In the genomic region with DNA sequence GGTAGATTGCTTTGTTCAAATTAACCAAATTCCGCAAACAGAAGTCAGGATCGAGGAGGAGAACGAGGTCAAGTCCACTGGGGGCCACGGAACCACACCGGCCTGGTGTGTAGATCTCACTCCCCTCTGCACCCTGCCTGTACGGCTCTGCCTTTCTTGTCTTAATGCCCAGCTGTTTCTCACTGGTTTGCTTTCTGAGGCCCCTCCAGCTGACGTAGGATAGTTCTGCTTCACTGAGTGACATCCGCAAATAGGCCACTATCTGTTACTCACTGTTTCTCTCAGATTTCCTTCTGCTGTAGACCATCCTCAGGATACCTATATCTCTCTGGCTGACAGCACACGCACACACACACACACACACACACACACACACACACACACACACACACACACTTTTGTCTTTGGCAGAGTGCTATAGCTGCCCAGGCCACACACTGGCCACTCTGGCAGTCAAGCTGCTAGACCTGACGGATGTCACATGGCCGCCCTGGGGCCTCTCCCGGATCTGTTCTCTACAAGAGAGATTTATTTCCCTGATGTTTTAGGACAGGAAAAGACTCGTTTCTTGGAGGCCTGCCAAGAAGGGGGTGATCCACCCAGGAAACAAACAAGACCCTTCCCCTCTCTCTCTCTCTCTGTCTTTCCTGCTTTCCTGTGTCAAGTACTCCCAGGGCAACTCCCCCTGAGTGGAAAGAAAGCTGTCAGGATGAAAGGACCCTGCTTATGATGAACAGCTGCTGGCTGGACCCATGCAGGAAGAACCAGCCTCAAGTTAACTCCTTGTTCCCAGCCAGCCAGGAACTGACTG, we compare ENCODE assay signal across 8 mouse cellular contexts.
DNase-seq lines count a peak whose midpoint lies in the region; ATAC-seq and TF ChIP-seq lines count a peak whose summit lies in the region.

No protein-coding gene starts in this region.

- no peak for TF ChIP-seq POLR2A in limb, embryonic 14.5 days (IDR thresholded peaks at IDR 0.05; ENCODE audit: borderline replicate concordance, extremely low read depth, insufficient read depth, insufficient read length)

- no peaks in the 10 kb centered on the region for H3K36me3 ChIP-seq in embryonic facial prominence, embryonic 10.5 days (replicated peaks)
- no peaks in the 10 kb centered on the region for H3K36me3 ChIP-seq in hindbrain, embryonic 14.5 days (replicated peaks; ENCODE audit: control insufficient read depth, insufficient read depth)
- no peaks in the 10 kb centered on the region for H3K36me3 ChIP-seq in limb, embryonic 14.5 days (ENCODE audit: control insufficient read depth, insufficient read depth, low read length)

- no peak overlapping the region for H3K4me3 ChIP-seq in embryonic facial prominence, embryonic 10.5 days
- no peak overlapping the region for H3K4me3 ChIP-seq in hindbrain, embryonic 14.5 days (replicated peaks; ENCODE audit: low read length)
- no peak overlapping the region for H3K4me3 ChIP-seq in limb, embryonic 14.5 days (replicated peaks; ENCODE audit: low read length)

- peak; percentile 64; the same call in 1 of the 2 replicates for ATAC-seq in hindbrain, embryonic 14.5 days (ENCODE audit: low FRiP score)
- peak; percentile 83 for ATAC-seq in limb, embryonic 14.5 days (ENCODE audit: low FRiP score, low read depth)
- no peak for ATAC-seq in erythroid progenitor cell, adult 5-6 weeks (replicated peaks; ENCODE audit: low FRiP score, poor library complexity, severe bottlenecking)

- H3K9ac ChIP-seq in hindbrain, embryonic 14.5 days, result no peak overlapping the region
- H3K9ac ChIP-seq in limb, embryonic 14.5 days (ENCODE audit: low read depth, low read length, severe bottlenecking), result peak overlapping the region; percentile 16; the same call in 1 of the 2 replicates

- H3K9me3 ChIP-seq in embryonic facial prominence, embryonic 10.5 days, result 0 out of 2 replicates have a peak, but pooled peaks cover 3% of the 10 kb centered on the region
- H3K9me3 ChIP-seq in hindbrain, embryonic 14.5 days (ENCODE audit: control insufficient read depth, low read length), result no peaks in the 10 kb centered on the region
- H3K9me3 ChIP-seq in limb, embryonic 14.5 days (ENCODE audit: control insufficient read depth, low read length), result no peaks in the 10 kb centered on the region

- peaks cover 17% of the 10 kb centered on the region for H3K4me1 ChIP-seq in embryonic facial prominence, embryonic 10.5 days
- H3K4me1 ChIP-seq in hindbrain, embryonic 14.5 days (replicated peaks; ENCODE audit: control insufficient read depth, insufficient read depth, low read length), result peaks cover 7% of the 10 kb centered on the region
- peaks cover 16% of the 10 kb centered on the region for H3K4me1 ChIP-seq in limb, embryonic 14.5 days (ENCODE audit: control insufficient read depth, insufficient read depth, low read length)

- H3K4me2 ChIP-seq in hindbrain, embryonic 14.5 days (replicated peaks), result no peak overlapping the region
- peak overlapping the region; percentile 15; the same call in 1 of the 2 replicates for H3K4me2 ChIP-seq in limb, embryonic 14.5 days (replicated peaks; ENCODE audit: low read depth, low read length, severe bottlenecking)

- 67% methylated on average over 13 of the region's 13 CpGs for WGBS in embryonic facial prominence, embryonic 10.5 days
- 50% methylated on average over 13 of the region's 13 CpGs for WGBS in hindbrain, embryonic 14.5 days
- 48% methylated on average over 13 of the region's 13 CpGs for WGBS in limb, embryonic 14.5 days

- H3K27me3 ChIP-seq in embryonic facial prominence, embryonic 10.5 days (replicated peaks; ENCODE audit: low read depth, poor library complexity, severe bottlenecking), result no peaks in the 10 kb centered on the region
- no peaks in the 10 kb centered on the region for H3K27me3 ChIP-seq in hindbrain, embryonic 14.5 days (ENCODE audit: control insufficient read depth, insufficient read depth, low read length)
- H3K27me3 ChIP-seq in limb, embryonic 14.5 days (ENCODE audit: control insufficient read depth, insufficient read depth, low read length), result no peaks in the 10 kb centered on the region

- peak overlapping the region; percentile 42 for H3K27ac ChIP-seq in embryonic facial prominence, embryonic 10.5 days (replicated peaks)
- H3K27ac ChIP-seq in hindbrain, embryonic 14.5 days, result peak overlapping the region; percentile 7; the same call in 1 of the 2 replicates
- peak overlapping the region; percentile 58 for H3K27ac ChIP-seq in limb, embryonic 14.5 days (replicated peaks; ENCODE audit: low read depth, low read length)

- DNase-seq in NIH3T3 (ENCODE audit: low read depth), result peak; percentile 17
- peak; percentile 53 for DNase-seq in embryonic facial prominence, embryonic 10.5 days (ENCODE audit: low spot score)
- DNase-seq in hindbrain, embryonic 14.5 days (ENCODE audit: low spot score), result peak; percentile 61
- peak; percentile 71 for DNase-seq in limb, embryonic 14.5 days (ENCODE audit: low spot score)
- peak; percentile 71 for DNase-seq in neural tube, embryonic 10.5 days (ENCODE audit: extremely low spot score, low spot score)
- DNase-seq in frontal cortex, postnatal 36 days (ENCODE audit: low spot score in 2 of 2), result no peak
- DNase-seq in layer of hippocampus, adult 18-20 months (ENCODE audit: low spot score in 2 of 2), result no peak

Comparison
In these comparisons a context has a peak if more than half of its experiments do, and no peak if none do; other contexts are left out.
1. DNase-seq: peak in NIH3T3 (single experiment), embryonic facial prominence, embryonic 10.5 days (single experiment), hindbrain, embryonic 14.5 days (single experiment), limb, embryonic 14.5 days (single experiment) and neural tube, embryonic 10.5 days (single experiment); none in frontal cortex, postnatal 36 days (0 of 2) and layer of hippocampus, adult 18-20 months (0 of 2).
2. H3K27ac ChIP-seq: peak in every context shown above with its lines; median percentile 58 in limb, embryonic 14.5 days; 42 in embryonic facial prominence, embryonic 10.5 days; 7 in hindbrain, embryonic 14.5 days.